Mouse (Mus musculus): ENCODE results near the gene Stx8. TPM values are rescaled to one million over a fixed set of nuclear protein-coding genes. Genes with fewer than 3 reads are reported as not detected.

Stx8 gene
- total RNA-seq, 2 experiments from 2014 or later = 22.6 to 27.3 TPM

DNA sequence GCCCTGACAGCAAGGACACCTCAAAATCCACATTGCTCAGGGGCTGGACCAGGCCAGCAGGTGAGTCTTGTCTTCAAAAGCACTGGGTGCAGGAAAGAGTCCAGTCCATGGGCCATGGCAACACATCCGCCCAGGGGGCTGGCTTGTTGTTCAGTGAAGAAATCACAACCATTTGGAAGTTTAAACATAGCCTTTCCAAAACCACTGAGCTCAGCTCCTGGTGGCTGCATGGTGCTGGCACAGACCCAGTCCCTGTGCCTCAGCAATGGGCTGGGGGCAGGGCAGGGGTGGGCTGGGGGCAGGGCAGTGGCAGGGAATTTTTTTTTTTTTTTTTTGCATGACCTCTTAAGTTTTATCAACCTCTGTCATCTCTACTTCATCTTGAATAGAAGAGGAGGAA is 242.6 kb downstream of the Stx8 start:
- intact Hi-C loops (cut with DNase I; ENCODE audit: low total_unique reads) = no loop called here
- no peak for DNase-seq

DNA sequence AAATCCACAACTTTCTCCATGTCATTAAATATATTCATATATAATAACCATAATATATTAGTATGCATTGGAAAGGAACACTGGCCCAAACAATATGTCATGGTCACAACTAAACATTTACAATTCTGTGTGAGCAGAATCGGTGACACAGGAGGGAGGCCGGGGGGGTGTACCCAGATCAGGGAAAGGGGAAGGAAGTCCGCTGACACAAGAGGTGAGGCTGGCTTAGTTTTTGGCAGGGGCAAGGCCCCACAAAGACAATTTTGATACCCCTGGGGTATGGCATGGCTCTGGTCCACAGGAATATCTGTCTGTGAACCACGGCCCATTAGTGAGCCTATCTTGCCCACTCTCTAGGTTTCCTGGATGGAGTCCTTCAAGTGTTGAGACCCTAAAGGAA is 243.5 kb downstream of the Stx8 start:
- DNase-seq = no peak
- intact Hi-C loops (cut with DNase I; ENCODE audit: low total_unique reads) = no loop called here

DNA sequence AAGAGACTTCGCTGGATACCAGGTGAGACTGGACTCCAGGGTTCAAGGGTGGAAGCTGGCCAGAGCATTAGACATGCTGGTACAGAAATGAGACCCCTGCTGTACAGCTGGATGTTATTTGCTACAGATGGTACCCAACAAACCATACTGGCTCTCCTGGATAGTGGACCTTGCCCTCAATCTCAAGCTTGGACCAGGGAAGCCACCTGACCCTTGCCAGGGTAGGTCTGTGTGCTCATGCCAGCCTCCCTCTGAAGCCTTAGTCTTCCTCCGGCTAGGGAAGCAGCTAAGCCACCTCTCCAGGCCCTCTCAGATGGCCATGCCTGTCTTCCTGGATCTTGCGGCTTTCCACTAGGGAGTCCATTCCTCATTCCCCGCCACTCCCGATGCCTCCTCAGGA is 244.7 kb downstream of the Stx8 start:
- intact Hi-C loops (cut with DNase I; ENCODE audit: low total_unique reads) = loop anchor here (5.0 to 10.0 kb wide), 3 partner anchors 197 to 1107 kb away; no protein-coding TSS in a partner anchor
- DNase-seq = no peak

DNA sequence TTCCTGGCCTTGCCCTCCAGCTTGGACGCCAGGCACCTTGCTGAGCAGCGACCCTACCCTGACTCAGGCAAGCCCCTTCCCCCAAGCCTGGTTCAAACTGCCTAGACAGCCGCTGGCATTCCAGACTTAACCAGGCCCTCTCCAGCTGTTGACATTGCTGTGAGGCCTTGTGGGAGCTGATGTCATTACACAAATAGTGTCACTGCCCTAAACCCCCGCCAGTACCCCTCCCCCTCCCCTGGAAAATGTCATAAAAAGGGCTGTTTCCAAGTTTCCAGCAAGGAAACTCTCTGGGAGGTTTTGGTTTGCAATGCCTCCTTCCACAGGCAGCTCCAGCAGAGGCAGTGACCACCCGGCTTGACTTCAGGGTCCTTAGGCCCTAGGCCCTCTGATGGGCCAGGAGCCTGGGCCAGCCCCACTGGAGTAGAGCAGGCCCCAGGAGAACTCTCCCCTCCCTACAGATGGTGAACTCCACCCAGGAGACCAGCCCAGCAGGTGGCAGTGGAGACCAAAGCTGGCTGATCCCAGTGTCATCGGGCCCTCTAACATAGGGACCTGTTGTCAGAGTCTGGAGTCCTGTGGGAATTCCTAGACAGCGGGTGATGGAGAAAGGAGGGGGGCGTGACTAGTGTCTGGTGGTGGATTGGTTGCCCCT is 246.1 kb downstream of the Stx8 start:
- DNase-seq = peak; percentile 63
- intact Hi-C loops (cut with DNase I; ENCODE audit: low total_unique reads) = loop anchor here (5.0 to 10.0 kb wide), 3 partner anchors 195 to 1105 kb away; no protein-coding TSS in a partner anchor

DNA sequence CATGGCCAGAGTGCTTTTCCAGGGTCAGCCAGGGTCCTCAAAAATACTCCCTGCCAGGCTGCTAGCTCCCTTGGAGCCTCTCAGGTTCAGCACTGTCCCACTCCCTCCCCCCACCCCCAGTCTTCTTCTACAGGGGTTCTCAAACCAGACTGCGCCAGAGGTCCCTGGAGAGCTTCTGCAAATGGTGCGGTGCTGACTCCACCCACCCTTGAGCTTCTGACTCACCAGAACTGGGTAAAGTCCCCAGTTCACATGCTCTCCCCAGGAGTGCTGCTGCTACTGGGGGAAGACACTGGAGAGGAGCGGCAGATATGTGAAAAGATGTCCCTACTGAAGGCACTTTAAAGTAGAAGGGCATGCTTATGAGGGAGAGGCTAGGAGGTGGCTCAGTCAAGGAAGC is 247.9 kb downstream of the Stx8 start:
- intact Hi-C loops (cut with DNase I; ENCODE audit: low total_unique reads) = loop anchor here (5.0 to 10.0 kb wide), 3 partner anchors 193 to 1103 kb away; no protein-coding TSS in a partner anchor
- no peak for DNase-seq

GRCm38 (mm10) chr11:68214496-68215205 is 248.7 kb downstream of the Stx8 start:
- intact Hi-C loops (cut with DNase I; ENCODE audit: low total_unique reads) = loop anchor here (5.0 to 10.0 kb wide), 3 partner anchors 193 to 1103 kb away; no protein-coding TSS in a partner anchor
- no peak for DNase-seq

DNA sequence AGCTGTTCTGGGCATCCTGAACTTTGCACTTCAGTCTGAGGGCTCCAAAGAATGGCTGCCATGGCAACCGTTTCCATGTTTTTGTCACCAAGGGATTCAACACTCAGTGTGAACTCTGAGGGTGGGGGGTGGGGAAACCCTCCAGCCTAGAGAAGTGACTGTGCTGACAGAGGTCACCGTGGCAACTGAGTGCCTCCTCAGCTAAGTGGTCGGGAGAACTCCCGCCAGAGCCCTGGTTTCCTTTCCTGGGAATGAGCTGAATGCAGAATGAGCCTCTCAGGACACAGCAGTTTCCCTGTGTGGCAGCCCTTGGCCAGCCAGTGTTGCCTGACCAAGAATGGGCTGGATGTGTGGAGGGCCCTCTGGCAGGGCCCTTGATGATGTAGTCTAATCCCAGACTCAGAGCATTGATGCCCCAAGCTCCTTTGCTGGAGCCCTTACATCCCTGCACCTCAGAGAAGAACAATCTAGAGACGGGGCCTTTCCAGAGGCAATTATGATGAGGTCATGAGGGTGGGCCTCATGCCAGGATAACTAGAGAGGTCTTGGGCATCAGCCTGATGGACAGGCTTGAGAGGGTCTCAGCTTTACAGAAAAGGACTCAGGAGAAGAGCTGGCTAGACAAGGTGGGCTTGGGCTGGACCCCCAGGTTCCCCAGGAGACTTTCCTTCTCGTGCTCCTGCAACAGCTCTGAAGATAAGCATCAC is 249.4 kb downstream of the Stx8 start:
- no peak for DNase-seq
- intact Hi-C loops (cut with DNase I; ENCODE audit: low total_unique reads) = loop anchor here (10.0 kb wide), 1 partner anchor 211 kb away; no protein-coding TSS in a partner anchor

DNA sequence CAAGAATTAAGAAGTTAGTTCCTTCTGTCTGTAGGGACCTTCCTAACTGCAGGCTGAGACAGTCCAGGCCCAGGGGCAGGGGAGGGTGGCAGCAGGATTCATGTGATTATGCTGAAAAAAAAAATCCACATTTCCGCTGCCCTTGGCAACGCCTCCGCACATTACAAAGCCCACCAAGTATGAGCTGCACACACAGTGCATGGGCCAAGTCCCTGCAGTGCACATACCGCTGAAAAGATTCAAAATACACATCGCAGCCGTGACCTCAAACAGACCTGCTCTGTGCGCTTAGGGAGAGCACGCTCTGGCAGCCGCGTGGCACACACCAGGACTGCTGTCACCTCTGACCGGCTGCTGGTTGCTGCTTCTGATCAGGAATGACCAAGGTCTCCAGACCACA is 250.0 kb downstream of the Stx8 start:
- intact Hi-C loops (cut with DNase I; ENCODE audit: low total_unique reads) = loop anchor here (10.0 kb wide), 1 partner anchor 211 kb away; no protein-coding TSS in a partner anchor
- DNase-seq = no peak

GRCm38 (mm10) chr11:68220733-68221132 is 254.7 kb downstream of the Stx8 start:
- no peak for DNase-seq
- intact Hi-C loops (cut with DNase I; ENCODE audit: low total_unique reads) = no loop called here

DNA sequence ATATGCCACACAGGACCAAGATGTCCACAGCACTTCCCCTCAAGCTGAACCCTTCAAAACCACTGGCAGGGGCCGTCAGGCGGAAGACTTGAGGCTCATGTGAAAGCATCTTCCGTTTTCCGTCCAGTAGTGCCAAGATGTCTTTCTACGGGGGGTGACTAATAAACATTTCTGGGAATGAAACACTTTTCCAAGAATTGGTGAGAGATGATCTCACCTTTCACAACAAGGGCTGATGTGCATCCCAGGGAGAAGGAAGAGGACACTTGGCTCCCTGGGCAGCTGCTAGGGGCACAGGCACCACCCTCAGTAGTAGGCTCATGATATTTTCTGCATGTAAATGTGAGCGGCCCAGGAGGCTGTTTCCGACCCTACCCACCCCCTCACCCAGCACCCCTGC is 256.2 kb downstream of the Stx8 start:
- no peak for DNase-seq
- intact Hi-C loops (cut with DNase I; ENCODE audit: low total_unique reads) = no loop called here

- intact Hi-C loops (cut with DNase I; ENCODE audit: low total_unique reads) = no loop called here
- DNase-seq = no peak
These were observed 257.1 kb downstream of the Stx8 start for GRCm38 (mm10) chr11:68223143-68223542.

- DNase-seq = no peak
- intact Hi-C loops (cut with DNase I; ENCODE audit: low total_unique reads) = no loop called here
These were observed 260.7 kb downstream of the Stx8 start for GRCm38 (mm10) chr11:68226654-68227057.

GRCm38 (mm10) chr11:68227837-68228236 is 261.8 kb downstream of the Stx8 start:
- intact Hi-C loops (cut with DNase I; ENCODE audit: low total_unique reads) = no loop called here
- no peak for DNase-seq

GRCm38 (mm10) chr11:68228941-68229665 is 263.1 kb downstream of the Stx8 start:
- DNase-seq = peak; percentile 57
- intact Hi-C loops (cut with DNase I; ENCODE audit: low total_unique reads) = no loop called here

- no peak for DNase-seq
- intact Hi-C loops (cut with DNase I; ENCODE audit: low total_unique reads) = no loop called here
These were observed 265.6 kb downstream of the Stx8 start for GRCm38 (mm10) chr11:68231558-68231957.

DNA sequence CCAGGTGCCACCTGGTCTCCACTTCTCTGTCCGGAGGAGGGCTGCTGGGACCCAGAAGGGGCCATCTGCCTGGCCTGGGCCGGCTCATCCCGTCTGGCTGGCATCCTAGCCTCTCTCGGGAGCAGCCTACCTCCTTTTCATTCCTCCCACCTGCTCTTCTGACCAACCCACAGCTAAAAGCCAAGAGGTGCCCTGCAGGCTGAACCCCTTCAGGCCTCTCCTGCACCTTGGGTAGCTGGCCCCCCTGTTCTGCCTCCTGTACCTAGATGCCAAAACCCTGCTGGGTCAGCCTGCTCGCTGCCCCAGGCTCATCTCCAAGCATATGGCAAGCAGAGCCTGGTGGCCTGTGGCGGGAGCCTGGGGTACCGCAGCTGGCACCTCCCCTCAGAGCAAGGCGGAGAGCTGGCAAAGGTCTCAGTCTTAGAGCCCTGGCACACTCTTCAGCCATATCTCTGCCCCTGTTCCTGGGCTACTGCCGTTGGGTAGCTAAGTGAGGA is 267.5 kb downstream of the Stx8 start:
- intact Hi-C loops (cut with DNase I; ENCODE audit: low total_unique reads) = no loop called here
- no peak for DNase-seq

DNA sequence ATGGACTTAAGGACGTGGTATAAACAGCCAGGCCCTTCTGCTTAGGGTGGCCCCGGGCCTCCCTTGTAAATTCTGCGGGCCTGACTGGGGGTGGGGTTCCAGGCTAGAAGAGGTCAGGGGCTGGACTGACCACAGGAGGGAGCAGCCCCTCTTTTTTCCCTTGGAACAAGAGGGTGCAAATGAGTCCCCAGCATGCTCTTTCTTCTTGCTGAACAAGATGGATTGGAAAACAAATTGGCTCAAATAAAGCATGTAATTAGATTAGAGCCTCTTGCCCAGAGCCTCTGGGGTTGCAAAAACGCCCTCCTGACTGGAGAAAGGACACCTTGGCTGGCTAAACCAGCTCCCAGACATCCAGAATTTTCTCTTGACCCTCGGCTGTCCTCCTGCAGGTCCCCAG is 273.8 kb downstream of the Stx8 start:
- intact Hi-C loops (cut with DNase I; ENCODE audit: low total_unique reads) = no loop called here
- no peak for DNase-seq

DNA sequence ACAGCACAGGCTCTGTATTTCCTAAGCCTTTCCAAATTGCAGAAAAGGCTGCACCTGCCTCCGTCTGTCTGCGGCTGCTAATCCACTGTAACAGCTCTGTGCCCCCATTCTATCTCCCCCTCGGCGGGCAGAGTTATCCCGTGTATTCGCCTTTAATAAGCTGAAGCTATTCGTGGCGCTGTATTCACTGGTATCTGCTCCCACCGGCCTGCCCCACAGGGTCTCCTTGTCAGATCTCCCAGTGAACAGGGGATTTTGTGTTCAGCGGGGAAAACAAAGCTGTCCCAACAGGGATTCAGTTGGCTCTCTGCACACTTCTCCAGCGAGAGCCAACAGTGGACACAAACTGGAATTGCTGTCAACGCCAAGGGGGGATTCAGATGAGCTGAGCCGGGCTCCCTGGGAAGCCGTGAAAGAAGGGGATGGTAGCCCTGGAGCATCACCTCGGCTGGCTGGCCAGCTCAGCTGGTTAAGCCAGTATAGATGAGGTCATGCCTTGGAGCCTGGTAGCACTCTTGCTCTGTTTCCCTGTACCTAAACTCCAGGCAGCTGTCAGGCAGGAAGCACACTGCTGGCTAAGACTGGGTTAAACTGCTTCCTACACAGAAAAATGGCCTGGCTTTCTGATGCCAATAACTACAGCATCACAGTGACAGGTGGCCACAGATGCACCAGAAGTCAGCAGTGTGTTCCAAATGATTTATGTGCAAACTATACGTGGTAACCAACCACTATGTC is 278.4 kb downstream of the Stx8 start:
- DNase-seq = peak; percentile 22
- intact Hi-C loops (cut with DNase I; ENCODE audit: low total_unique reads) = no loop called here

DNA sequence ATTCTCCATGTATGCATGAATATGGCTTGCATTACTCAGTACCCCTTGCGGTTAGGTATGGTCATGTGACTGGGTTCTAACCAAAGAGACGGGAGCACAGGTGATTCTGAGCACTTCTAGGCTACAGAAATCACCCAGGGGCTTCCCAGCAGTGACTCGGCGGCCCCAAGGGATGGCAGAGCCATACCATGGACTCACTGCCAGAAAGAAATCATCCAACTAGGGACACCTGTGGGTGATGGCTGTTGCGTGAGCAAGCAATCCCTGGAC is 278.9 kb downstream of the Stx8 start:
- no peak for DNase-seq
- intact Hi-C loops (cut with DNase I; ENCODE audit: low total_unique reads) = no loop called here

All from gastrocnemius, postnatal 14 days (tissue).